Mouse (Mus musculus): ENCODE data around the gene Cemip2. TPM values are rescaled to one million over a fixed set of nuclear protein-coding genes. Genes with fewer than 3 reads are reported as not detected.

Gene Cemip2
- polyA plus RNA-seq, 1 experiment from 2014 or later: 37.6 TPM

DNA sequence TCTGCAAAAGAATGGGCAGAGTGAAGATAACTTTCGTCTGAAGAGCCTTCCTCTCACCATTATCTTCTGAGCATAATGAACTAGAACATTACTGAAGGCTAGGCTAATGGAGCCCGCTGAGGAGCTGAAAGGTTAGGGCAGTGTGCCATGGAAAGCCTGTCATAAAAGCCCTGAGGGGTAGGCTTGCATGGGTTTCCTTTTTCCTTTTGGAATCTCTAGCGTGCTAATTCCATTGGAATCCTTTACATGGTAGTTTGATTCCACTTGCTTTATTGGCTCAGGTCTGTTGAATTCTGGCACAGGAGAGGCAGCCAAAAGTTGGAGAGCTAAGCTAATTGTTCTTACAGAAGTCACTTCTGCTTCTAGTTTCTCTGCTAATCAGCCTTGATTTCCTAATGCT lies 20.6 kb downstream of the Cemip2 start:
- 45% methylated on average over 3 of the region's 3 CpGs for WGBS
- peak overlapping the region; percentile 12; the same call in 1 of the 2 replicates for H3K27ac ChIP-seq (ENCODE audit: low read length)
- ATAC-seq: no peak
- H3K4me2 ChIP-seq (ENCODE audit: low read length): no peak overlapping the region
- H3K4me1 ChIP-seq (replicated peaks; ENCODE audit: control insufficient read depth, insufficient read depth, low read length): peaks cover 15% of the 10 kb centered on the region
- H3K27me3 ChIP-seq (replicated peaks; ENCODE audit: control insufficient read depth, insufficient read depth, low read length): no peaks in the 10 kb centered on the region
- H3K36me3 ChIP-seq (ENCODE audit: control insufficient read depth, insufficient read depth): peaks cover 36% of the 10 kb centered on the region
- H3K9me3 ChIP-seq (ENCODE audit: control insufficient read depth, low read length): no peaks in the 10 kb centered on the region
- no peak overlapping the region for H3K9ac ChIP-seq (replicated peaks; ENCODE audit: low read depth, low read length)
- no peak overlapping the region for H3K4me3 ChIP-seq (replicated peaks; ENCODE audit: low read length)

DNA sequence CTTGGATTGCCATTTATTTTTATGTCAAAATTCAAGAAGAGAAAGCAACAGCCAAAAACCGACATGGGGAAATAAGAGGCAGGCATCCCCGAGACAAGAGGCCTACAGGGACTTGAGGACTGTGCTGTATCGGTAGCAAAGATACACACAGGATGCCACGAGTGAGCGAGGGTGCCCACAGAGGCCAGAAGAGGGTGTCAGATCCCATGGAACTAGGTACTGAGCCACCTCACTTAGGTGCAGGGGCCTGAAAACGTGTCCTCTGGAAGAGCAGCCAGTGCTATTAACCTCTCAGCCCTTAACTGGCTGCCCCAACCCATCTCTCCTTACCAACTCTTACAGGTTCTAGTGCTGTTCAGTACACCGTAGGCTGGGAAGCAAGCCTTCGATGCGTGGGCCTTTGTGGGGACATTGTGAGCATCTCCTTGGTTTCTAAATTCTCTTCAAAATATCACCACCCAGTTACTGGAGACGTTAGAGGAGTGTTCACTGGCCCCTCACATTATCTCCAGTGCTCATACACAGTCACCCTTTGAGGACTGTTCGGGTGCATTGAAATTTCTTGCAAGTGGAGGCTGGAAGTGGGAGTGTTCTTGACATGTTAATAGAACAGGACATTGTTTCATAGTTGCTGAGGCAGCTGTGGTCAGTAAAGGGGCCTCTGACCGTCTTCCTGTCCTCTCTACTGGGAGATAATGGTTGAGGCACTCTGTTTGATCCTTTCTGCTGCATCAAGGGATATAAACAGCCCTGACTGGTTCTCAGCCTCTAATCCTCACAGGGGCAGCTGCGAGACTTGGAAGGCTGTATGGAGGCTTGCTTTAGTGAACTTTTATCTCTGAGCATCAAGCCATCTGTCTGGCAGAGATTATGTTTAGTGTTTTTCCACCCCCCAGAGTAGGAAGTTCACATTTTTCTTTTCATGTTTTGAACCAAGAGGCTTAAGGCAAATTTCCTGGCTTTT lies 21.6 kb downstream of the Cemip2 start:
- 0 out of 2 replicates have a peak, but pooled peaks have one; percentile 26 for ATAC-seq
- peaks cover 15% of the 10 kb centered on the region for H3K4me1 ChIP-seq (replicated peaks; ENCODE audit: control insufficient read depth, insufficient read depth, low read length)

GRCm38 (mm10) chr19:21804488-21804887 lies 26.3 kb downstream of the Cemip2 start:
- peaks cover 52% of the 10 kb centered on the region for H3K36me3 ChIP-seq (ENCODE audit: control insufficient read depth, insufficient read depth)
- no peak for ATAC-seq
- H3K27me3 ChIP-seq (replicated peaks; ENCODE audit: control insufficient read depth, insufficient read depth, low read length): no peaks in the 10 kb centered on the region
- whole genome bisulfite sequencing: 94% methylated on average over 8 of the region's 8 CpGs
- no peaks in the 10 kb centered on the region for H3K9me3 ChIP-seq (ENCODE audit: control insufficient read depth, low read length)
- H3K27ac ChIP-seq (ENCODE audit: low read length): no peak overlapping the region
- no peak overlapping the region for H3K4me2 ChIP-seq (ENCODE audit: low read length)
- no peak overlapping the region for H3K9ac ChIP-seq (replicated peaks; ENCODE audit: low read depth, low read length)
- H3K4me3 ChIP-seq (replicated peaks; ENCODE audit: low read length): no peak overlapping the region
- H3K4me1 ChIP-seq (replicated peaks; ENCODE audit: control insufficient read depth, insufficient read depth, low read length): peaks cover 5% of the 10 kb centered on the region

More for the DNA sequence above, 21.6 kb downstream of the Cemip2 start:
- Histone ChIP-seq H3K9ac (replicated peaks; ENCODE audit: low read depth, low read length) (no peak overlapping the region), H3K9me3 (ENCODE audit: control insufficient read depth, low read length) (no peaks in the 10 kb centered on the region), H3K36me3 (ENCODE audit: control insufficient read depth, insufficient read depth) (peaks cover 45% of the 10 kb centered on the region), H3K27ac (ENCODE audit: low read length) (peak overlapping the region; percentile 4; the same call in 1 of the 2 replicates), H3K27me3 (replicated peaks; ENCODE audit: control insufficient read depth, insufficient read depth, low read length) (no peaks in the 10 kb centered on the region), H3K4me3 (replicated peaks; ENCODE audit: low read length) (no peak overlapping the region), H3K4me2 (ENCODE audit: low read length) (no peak overlapping the region)
- 69% methylated on average over 13 of the region's 13 CpGs for WGBS

DNA sequence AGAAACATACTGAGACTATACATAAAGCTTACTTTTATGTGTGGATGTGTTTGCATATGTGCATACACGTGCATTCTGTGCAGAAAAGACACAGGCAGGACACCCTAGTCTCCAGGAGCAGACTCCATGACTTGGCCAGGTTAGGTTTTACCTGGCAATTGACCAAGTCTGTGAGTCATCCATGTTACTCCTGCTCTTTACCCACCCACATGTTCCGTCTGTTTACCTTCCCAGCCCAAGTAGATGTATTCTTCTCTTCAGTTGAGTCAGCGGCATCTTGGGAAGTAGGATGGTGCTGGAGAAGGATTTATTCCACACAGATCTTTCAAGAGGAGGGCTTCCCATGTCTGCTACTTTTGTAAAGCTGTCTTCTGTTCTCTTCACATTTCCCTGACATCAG lies 27.2 kb downstream of the Cemip2 start:
- H3K36me3 ChIP-seq (ENCODE audit: control insufficient read depth, insufficient read depth): peaks cover 51% of the 10 kb centered on the region
- no peak for ATAC-seq
- no peaks in the 10 kb centered on the region for H3K9me3 ChIP-seq (ENCODE audit: control insufficient read depth, low read length)
- H3K4me2 ChIP-seq (ENCODE audit: low read length): no peak overlapping the region
- H3K27me3 ChIP-seq (replicated peaks; ENCODE audit: control insufficient read depth, insufficient read depth, low read length): no peaks in the 10 kb centered on the region
- no peak overlapping the region for H3K4me3 ChIP-seq (replicated peaks; ENCODE audit: low read length)
- no peaks in the 10 kb centered on the region for H3K4me1 ChIP-seq (replicated peaks; ENCODE audit: control insufficient read depth, insufficient read depth, low read length)
- 79% methylated on average over 3 of the region's 3 CpGs for WGBS
- H3K27ac ChIP-seq (ENCODE audit: low read length): no peak overlapping the region
- no peak overlapping the region for H3K9ac ChIP-seq (replicated peaks; ENCODE audit: low read depth, low read length)

DNA sequence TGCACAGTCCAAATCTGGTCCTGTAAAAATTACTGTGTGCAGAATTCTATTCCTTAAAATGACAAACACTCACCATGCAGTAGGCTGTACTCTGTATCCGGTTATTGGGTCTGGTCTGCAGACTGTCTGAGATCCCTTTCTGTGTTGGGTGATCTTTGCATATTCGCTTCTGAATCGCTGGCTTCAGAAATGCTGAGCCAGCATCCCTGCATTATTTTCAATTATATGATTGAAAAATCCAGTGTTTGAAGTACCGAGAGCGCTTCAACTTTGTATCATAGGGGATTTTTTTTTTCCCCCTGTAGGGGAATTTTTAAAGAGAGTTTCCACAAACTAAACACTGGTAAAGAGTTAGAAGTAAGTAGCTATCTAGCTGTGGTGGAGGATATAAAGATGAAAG lies 32.0 kb downstream of the Cemip2 start:
- H3K4me3 ChIP-seq (replicated peaks; ENCODE audit: low read length): no peak overlapping the region
- 92% methylated on average over 5 of the region's 5 CpGs for WGBS
- H3K4me1 ChIP-seq (replicated peaks; ENCODE audit: control insufficient read depth, insufficient read depth, low read length): no peaks in the 10 kb centered on the region
- H3K4me2 ChIP-seq (ENCODE audit: low read length): no peak overlapping the region
- no peaks in the 10 kb centered on the region for H3K27me3 ChIP-seq (replicated peaks; ENCODE audit: control insufficient read depth, insufficient read depth, low read length)
- H3K27ac ChIP-seq (ENCODE audit: low read length): no peak overlapping the region
- no peak for ATAC-seq
- H3K9me3 ChIP-seq (ENCODE audit: control insufficient read depth, low read length): no peaks in the 10 kb centered on the region
- H3K9ac ChIP-seq (replicated peaks; ENCODE audit: low read depth, low read length): no peak overlapping the region
- peaks cover 37% of the 10 kb centered on the region for H3K36me3 ChIP-seq (ENCODE audit: control insufficient read depth, insufficient read depth)

- no peak overlapping the region for H3K9ac ChIP-seq (replicated peaks; ENCODE audit: low read depth, low read length)
- no peak overlapping the region for H3K4me3 ChIP-seq (replicated peaks; ENCODE audit: low read length)
- no peak overlapping the region for H3K4me2 ChIP-seq (ENCODE audit: low read length)
- no peak overlapping the region for H3K27ac ChIP-seq (ENCODE audit: low read length)
- H3K4me1 ChIP-seq (replicated peaks; ENCODE audit: control insufficient read depth, insufficient read depth, low read length): no peaks in the 10 kb centered on the region
- no peaks in the 10 kb centered on the region for H3K9me3 ChIP-seq (ENCODE audit: control insufficient read depth, low read length)
- 88% methylated on average over 13 of the region's 13 CpGs for WGBS
- no peaks in the 10 kb centered on the region for H3K27me3 ChIP-seq (replicated peaks; ENCODE audit: control insufficient read depth, insufficient read depth, low read length)
- H3K36me3 ChIP-seq (ENCODE audit: control insufficient read depth, insufficient read depth): peaks cover 39% of the 10 kb centered on the region
- ATAC-seq: no peak
Measured at GRCm38 (mm10) chr19:21813560-21813959, 35.4 kb downstream of the Cemip2 start.

DNA sequence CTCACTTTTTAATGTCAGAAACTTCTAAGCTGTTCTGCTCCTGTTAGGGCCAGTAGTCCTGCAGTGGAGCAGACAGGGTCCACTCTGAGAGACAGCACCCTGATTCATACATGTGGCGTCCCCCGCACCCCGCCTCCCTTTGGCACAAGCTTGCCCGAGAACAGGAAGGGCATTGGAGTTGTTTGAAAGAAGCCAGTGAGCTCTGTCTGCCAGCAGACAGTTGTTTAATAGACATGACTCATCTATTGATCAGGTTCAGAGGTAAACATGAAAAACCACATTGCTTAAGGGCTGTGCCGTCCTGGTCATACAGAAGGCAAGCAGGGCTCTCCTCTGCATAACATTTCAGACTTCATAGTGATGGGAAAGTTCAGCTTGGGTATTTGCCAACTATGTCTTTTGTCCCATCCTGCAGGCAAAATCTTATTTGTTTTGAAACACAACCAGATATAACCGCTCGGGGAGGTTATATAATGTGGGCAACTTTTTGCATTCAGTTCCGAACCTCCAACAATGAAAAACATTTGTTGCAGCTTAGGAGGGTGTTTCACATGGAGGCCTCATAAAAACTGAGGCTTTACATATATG lies 36.4 kb downstream of the Cemip2 start:
- Histone ChIP-seq H3K4me1 (replicated peaks; ENCODE audit: control insufficient read depth, insufficient read depth, low read length) (no peaks in the 10 kb centered on the region), H3K36me3 (ENCODE audit: control insufficient read depth, insufficient read depth) (peaks cover 36% of the 10 kb centered on the region), H3K4me3 (replicated peaks; ENCODE audit: low read length) (no peak overlapping the region), H3K27me3 (replicated peaks; ENCODE audit: control insufficient read depth, insufficient read depth, low read length) (no peaks in the 10 kb centered on the region), H3K4me2 (ENCODE audit: low read length) (no peak overlapping the region), H3K9ac (replicated peaks; ENCODE audit: low read depth, low read length) (no peak overlapping the region), H3K9me3 (ENCODE audit: control insufficient read depth, low read length) (no peaks in the 10 kb centered on the region), H3K27ac (ENCODE audit: low read length) (no peak overlapping the region)
- ATAC-seq: peak; percentile 62
- 60% methylated on average over 8 of the region's 8 CpGs for WGBS

- peaks cover 36% of the 10 kb centered on the region for H3K36me3 ChIP-seq (ENCODE audit: control insufficient read depth, insufficient read depth)
- H3K4me3 ChIP-seq (replicated peaks; ENCODE audit: low read length): no peak overlapping the region
- no peak for ATAC-seq
- WGBS: 94% methylated on average over 4 of the region's 4 CpGs
- H3K27me3 ChIP-seq (replicated peaks; ENCODE audit: control insufficient read depth, insufficient read depth, low read length): no peaks in the 10 kb centered on the region
- no peaks in the 10 kb centered on the region for H3K4me1 ChIP-seq (replicated peaks; ENCODE audit: control insufficient read depth, insufficient read depth, low read length)
- H3K4me2 ChIP-seq (ENCODE audit: low read length): no peak overlapping the region
- H3K27ac ChIP-seq (ENCODE audit: low read length): no peak overlapping the region
- no peaks in the 10 kb centered on the region for H3K9me3 ChIP-seq (ENCODE audit: control insufficient read depth, low read length)
- no peak overlapping the region for H3K9ac ChIP-seq (replicated peaks; ENCODE audit: low read depth, low read length)
Measured at GRCm38 (mm10) chr19:21816260-21816659, 38.1 kb downstream of the Cemip2 start.

DNA sequence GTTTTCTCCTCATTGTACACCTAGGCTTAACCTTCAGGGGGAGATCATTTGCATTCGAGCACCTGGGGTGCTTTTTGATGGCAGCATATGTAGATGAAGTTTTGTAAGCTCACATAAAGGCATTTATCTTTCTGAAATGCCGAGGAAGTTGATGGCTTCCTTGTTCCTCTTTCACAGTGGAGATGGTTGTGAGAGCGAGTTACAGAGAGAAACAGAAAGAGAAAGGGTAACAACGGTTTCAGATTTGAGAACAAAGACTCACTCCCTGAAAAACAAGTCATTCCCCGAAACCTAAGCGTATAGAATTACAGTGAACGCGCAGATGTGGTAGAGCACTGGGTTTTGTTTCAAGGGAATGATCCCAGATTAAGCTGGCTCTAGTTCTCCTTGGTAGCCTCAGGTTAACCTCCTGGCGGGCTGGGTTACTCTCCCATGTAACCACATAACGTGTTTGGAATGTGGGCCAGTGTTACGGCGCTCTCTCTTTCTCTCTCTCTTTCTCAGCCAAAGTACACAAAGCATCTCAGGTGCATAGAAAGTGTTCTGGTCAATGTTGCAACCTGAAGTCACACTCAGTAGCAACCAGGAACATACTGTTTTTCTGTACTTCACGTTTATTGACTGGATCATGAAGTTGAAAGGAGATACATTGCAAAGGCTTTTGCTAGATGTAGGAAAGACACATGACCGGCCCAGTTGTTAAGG lies 40.0 kb downstream of the Cemip2 start:
- Histone ChIP-seq H3K27ac (ENCODE audit: low read length) (no peak overlapping the region), H3K4me3 (replicated peaks; ENCODE audit: low read length) (no peak overlapping the region), H3K36me3 (ENCODE audit: control insufficient read depth, insufficient read depth) (peaks cover 27% of the 10 kb centered on the region), H3K9me3 (ENCODE audit: control insufficient read depth, low read length) (no peaks in the 10 kb centered on the region), H3K9ac (replicated peaks; ENCODE audit: low read depth, low read length) (no peak overlapping the region), H3K4me1 (replicated peaks; ENCODE audit: control insufficient read depth, insufficient read depth, low read length) (no peaks in the 10 kb centered on the region), H3K27me3 (replicated peaks; ENCODE audit: control insufficient read depth, insufficient read depth, low read length) (no peaks in the 10 kb centered on the region), H3K4me2 (ENCODE audit: low read length) (no peak overlapping the region)
- WGBS: 90% methylated on average over 14 of the region's 14 CpGs
- ATAC-seq: no peak

Data from forebrain, embryonic 16.5 days (tissue).